Mouse (Mus musculus): Measurements from ENCODE around the gene Chaf1b. TPM values are rescaled to one million over a fixed set of nuclear protein-coding genes. Genes with fewer than 3 reads are reported as not detected.

The Chaf1b gene
- 2.1 TPM for polyA plus RNA-seq (2014; fragmentation: Illumina TruSeq; extraction: RNeasy Lipid Tissue Mini Kit (QIAGEN cat#74804); ENCODE audit: low read depth, low replicate concordance)

GRCm38 (mm10) chr16:93883423-93884085, at the start of gene Chaf1b:
Chaf1b (plus strand) TSS chr16:93883901.

Other genes starting within 250 kb of the Chaf1b start
- gene Cbr3, start 200.7 kb upstream of the Chaf1b start, polyA plus RNA-seq (2014; fragmentation: Illumina TruSeq; extraction: RNeasy Lipid Tissue Mini Kit (QIAGEN cat#74804); ENCODE audit: low read depth, low replicate concordance): 4.3 TPM
- 30.3 TPM for gene Dop1b, start 172.0 kb upstream of the Chaf1b start, polyA plus RNA-seq (2014; fragmentation: Illumina TruSeq; extraction: RNeasy Lipid Tissue Mini Kit (QIAGEN cat#74804); ENCODE audit: low read depth, low replicate concordance)
- gene Morc3, start 51.8 kb upstream of the Chaf1b start, polyA plus RNA-seq (2014; fragmentation: Illumina TruSeq; extraction: RNeasy Lipid Tissue Mini Kit (QIAGEN cat#74804); ENCODE audit: low read depth, low replicate concordance): 162 TPM
- gene Cldn14, start 124.9 kb downstream of the Chaf1b start, polyA plus RNA-seq (2014; fragmentation: Illumina TruSeq; extraction: RNeasy Lipid Tissue Mini Kit (QIAGEN cat#74804); ENCODE audit: low read depth, low replicate concordance): 0.73 TPM
- gene Sim2, start 201.0 kb downstream of the Chaf1b start, polyA plus RNA-seq (2014; fragmentation: Illumina TruSeq; extraction: RNeasy Lipid Tissue Mini Kit (QIAGEN cat#74804); ENCODE audit: low read depth, low replicate concordance): not detected

All from sigmoid colon, adult 10 weeks (tissue).